Mouse (Mus musculus): ENCODE measurements around the gene Prdm8. TPM values are rescaled to one million over a fixed set of nuclear protein-coding genes. Genes with fewer than 3 reads are reported as not detected.

The Prdm8 gene
- total RNA-seq, 2 experiments from 2014 or later = 45.0 to 55.4 TPM

Other genes with a start within 250 kb of the Prdm8 start
- gene Antxr2, start 136.2 kb upstream of the Prdm8 start, total RNA-seq (2021) = 1 to 10 TPM; 2.6 to 2.7 TPM
- gene Fgf5, start 87.0 kb downstream of the Prdm8 start, total RNA-seq (2021) = 1 to 10 TPM; 2.8 to 3.8 TPM
- 1 to 10 TPM in 1 of 2 experiments, not detected in 1; 2.2 TPM for gene Cfap299, start 162.1 kb downstream of the Prdm8 start, total RNA-seq (2021)